Mouse (Mus musculus) ES-Bruce4 (cell line): ENCODE measurements around the gene Ppp1r27.

ENCODE experiments used
- CTCF ChIP-seq: IDR thresholded peaks from one replicate; pipeline ENCODE4 v1.8.1; 2011; ENCODE audit warnings: low read depth, low read length
- POLR2A ChIP-seq: IDR thresholded peaks from one replicate; pipeline ENCODE4 v1.8.1; 2011; ENCODE audit warnings: low read length; ENCODE audit not compliant: insufficient read depth

GRCm38 (mm10) chr11:120571122-120571521, 20.2 kb upstream of the Ppp1r27 start:
- TF ChIP-seq POLR2A (no peak), CTCF (no peak)
